Mouse (Mus musculus) G1E (cell line): Measurements from ENCODE around the gene Rrp12.

Experiments
- CTCF ChIP-seq: IDR thresholded peaks from 2 replicates; pipeline ENCODE4 v1.5.1; 2012; ENCODE audit warnings: low read depth, low read length, inconsistent platforms, mixed read lengths
- GATA1 ChIP-seq: IDR thresholded peaks from 2 replicates; pipeline ENCODE4 v1.6.1; 2012; ENCODE audit warnings: borderline replicate concordance, low read length, inconsistent platforms, mixed read lengths
- GATA2 ChIP-seq: IDR thresholded peaks from 2 replicates; pipeline ENCODE4 v1.6.1; 2012; ENCODE audit warnings: low read depth, low read length, inconsistent platforms, borderline replicate concordance
- POLR2AphosphoS5 ChIP-seq: IDR thresholded peaks from 2 replicates; pipeline ENCODE4 v1.6.1; 2012; ENCODE audit warnings: low read depth, low read length, inconsistent platforms; ENCODE audit not compliant: insufficient replicate concordance
- TAL1 ChIP-seq: conservative IDR thresholded peaks from 2 replicates; pipeline ENCODE4 v1.6.1; 2012; ENCODE audit warnings: low read depth, low read length, inconsistent platforms, mixed read lengths

- TF ChIP-seq CTCF (no peak), TAL1 (peak; percentile 58; the same call in 1 of the 2 replicates), POLR2AphosphoS5 (no peak), GATA1 (no peak), GATA2 (no peak)
These were observed 63.3 kb downstream of the Rrp12 start for GRCm38 (mm10) chr19:41832501-41833201.
